Mouse (Mus musculus) erythroblast, embryonic 14.5 days (primary cell): ENCODE data around the gene Hk1.

Experiments used
- GATA1 ChIP-seq: IDR thresholded peaks from 2 replicates; pipeline ENCODE4 v1.6.1; 2012; ENCODE audit warnings: low read length, inconsistent platforms, mixed read lengths
- TAL1 ChIP-seq: IDR thresholded peaks from 3 replicates; pipeline ENCODE4 v1.6.1; 2012; ENCODE audit warnings: low read length, inconsistent platforms, mixed read lengths

DNA sequence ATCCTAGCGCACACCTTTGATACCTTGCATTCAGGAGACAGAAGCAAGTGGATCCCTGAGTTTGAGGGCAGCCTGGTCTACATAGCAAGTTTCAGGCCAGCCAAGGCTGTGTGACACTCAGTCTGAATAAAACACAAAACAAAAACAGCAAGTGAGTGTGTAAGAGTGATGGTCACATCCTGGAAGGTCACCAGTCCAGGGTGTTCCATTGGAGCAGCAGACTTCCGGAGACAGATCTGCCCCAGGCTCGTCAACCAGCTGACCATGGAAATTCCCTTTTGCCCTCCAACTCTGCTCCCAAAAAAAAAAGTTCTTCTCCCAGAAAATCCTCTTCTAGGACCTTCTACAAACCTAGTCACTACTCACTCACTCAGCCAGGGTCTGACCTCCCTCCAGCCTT, 147.9 kb downstream of the Hk1 start:
- no peak for TF ChIP-seq GATA1
- no peak for TF ChIP-seq TAL1
